Mouse (Mus musculus): Measurements from ENCODE around the gene Gm45234.

Gene Gm45234

DNA sequence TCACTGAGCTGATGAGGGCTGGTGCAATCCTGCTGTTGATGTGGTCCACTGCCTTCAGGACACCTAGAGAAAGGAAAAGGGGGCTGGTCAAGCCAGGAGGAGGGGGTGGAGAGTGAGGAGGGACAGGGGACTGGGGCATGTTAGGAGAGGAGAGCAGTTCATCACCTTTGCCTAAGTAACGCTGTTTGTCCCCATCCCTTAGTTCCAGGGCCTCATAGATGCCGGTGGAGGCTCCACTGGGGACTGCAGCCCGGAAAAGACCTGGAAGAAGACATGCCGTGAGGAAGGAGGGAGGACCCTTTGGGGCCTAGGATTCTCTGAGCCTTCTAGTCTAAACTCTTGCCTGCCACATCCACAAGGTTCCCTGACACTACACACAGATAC, 11.7 kb upstream of the Gm45234 start:
- ATAC-seq (ENCODE audit: low TSS enrichment) = no peak

DNA sequence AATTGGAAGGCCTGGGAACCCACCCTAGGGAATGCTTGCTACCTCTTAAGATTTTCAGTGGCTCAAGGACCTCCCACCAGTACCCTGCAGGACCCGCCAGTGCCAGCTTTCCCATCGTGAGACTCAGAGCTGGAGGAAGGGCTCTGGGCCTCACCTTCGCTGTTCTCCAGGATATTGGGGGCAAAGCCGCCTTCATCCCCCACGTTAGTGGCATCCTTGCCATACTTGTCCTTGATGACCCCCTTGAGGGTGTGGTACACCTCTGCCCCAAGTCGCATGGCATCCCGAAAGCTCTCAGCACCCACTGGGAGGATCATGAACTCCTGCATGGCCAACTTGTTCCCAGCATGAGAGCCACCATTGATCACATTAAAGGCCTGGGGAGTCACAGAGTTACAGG, 10.1 kb upstream of the Gm45234 start:
- no peak for ATAC-seq (ENCODE audit: low TSS enrichment)

DNA sequence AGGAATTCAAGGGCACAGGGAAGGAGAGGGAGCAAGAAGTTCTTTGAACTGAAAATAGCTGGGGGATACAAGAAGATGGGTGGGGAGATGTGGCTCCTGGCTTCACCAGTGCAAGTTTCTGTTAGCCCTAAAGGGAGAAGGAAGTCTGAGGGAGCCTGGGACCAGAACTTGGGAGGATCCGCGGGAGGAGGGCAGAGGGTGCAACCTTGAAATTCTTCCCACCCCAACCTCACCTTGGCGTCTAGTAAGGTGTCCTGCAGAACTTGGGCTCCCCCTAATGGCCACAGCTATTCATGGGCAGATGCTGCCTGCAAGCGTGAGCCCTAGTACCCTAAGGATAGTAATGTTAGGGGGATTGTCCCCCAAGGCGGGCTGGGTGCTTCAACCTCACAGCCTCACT, 3.4 kb upstream of the Gm45234 start:
- ATAC-seq (ENCODE audit: low TSS enrichment) = peak; percentile 53

DNA sequence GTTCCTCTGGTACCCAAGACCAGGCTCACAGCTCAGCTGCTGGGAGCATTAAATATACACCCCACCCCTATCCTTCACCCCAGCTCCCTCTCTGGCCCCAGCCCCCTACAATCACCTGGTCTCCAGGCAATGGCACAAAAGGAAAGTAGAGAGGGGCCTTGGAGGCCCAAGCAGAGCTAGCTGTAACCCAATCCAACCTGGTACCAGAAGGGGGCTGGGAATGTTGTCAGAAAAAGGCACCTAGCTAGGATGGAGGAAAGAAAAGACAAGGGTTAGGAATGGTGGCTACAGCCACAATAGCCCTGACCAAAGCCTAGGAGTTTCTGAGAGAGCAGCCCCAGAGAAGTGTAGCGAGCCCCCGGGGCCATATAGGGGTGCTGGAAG, 3.0 kb upstream of the Gm45234 start:
- ATAC-seq (ENCODE audit: low TSS enrichment) = no peak

DNA sequence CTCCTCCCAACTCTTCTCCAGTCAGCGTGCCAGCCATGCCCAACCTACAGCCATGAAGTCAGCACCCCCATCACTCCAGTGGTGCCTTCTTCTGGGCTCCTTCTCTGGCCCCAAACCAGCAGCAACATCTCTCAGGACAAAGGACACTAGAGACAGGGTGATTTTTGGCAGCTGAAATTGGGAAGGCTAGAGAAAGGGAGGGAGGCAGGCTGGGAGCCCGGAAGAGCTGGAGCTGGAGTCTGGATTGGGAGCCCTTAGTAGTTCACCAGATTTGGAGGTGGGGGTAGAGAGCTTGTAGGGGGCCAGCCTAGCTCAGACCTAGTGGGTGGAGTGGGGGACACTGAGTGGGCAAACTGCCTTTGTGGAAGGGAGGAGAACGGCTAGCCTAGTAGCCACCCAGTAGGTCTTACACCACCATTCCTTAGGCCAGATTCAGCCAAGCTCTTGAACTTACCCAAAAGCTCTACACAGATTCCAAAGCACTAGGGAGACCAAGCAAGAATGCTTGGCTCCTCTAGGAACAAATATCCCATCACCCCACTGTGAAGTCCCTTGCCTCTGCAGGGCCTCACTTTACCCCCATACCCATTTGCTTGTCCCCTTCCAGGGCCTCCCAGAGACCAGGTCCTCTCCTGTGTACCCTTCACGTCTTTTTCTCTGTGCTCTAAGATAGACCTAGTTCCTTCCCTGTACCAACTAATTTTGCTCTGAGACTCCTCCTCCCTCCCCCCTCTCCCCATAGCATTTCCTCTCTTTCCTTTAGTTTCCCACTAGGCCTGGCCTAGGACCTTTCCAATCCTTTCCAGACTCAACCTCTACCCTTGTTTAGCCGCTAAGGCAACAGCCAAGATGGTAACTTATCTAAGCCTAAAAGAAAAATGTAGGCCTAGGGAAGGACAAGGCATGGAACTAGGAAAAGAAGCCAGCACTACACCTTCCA, 2.4 kb upstream of the Gm45234 start:
- peak; percentile 42 for ATAC-seq (ENCODE audit: low TSS enrichment)

DNA sequence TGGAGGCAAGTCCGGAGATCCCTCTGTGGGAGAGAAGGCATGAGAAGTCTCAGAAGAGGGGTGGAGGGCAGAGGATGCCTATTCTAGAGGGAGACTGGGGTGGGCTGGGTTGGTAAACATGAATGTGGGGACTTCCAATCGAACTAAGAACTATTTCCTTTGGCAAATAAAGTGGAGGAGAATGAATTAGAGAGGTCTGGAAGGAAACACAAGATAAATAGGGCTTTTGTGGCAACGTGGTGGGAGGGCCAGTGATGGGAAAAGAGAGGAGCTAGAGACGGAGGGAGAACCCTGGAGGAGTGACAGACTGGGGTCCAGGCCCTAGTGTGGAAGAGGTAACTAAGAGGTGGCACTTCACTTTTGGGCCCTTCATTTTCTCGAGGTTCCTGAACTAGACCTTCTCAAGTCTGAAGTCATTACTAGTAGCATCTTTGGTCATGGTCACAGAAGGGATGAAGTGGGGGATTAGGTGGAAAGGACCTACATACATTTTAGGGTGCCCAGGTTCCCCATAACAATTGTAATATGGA, 1.6 kb upstream of the Gm45234 start:
- no peak for ATAC-seq (ENCODE audit: low TSS enrichment)

DNA sequence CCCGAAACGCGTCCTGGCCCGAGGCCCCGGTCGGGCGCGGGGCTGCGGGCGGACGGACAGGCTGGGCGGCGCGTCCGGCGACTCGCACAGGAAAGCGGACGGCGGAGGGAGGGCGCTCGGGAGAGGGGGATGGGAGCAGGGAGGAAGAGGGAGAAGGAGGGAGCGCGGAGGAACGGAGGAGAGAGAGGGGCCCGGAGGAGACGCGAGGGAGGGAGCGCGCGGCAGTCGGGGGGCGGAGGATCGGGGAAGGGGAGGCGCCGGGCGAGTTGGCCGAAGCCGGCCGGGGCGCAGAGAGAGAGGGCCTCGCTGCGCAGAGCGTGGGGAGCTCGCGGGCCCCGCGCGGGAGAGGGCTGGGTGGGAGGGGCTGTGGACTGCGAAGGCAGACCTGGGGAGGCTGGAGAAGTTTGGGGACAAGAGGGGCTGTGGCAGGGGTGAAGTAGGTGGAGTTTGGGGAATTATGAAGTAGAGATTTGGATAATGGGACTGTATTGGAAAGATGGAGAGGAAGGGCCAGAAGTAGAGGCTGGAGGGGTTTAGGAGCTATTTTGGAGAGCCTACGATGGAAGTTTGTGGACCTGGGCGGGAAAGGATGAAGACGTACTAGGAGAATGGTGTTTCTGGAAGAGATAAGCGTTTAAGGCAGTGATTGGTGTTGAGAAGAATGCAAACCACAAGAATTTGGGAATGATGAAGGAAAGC, 980 bp upstream of the Gm45234 start:
- peak; percentile 32 for ATAC-seq (ENCODE audit: low TSS enrichment)

DNA sequence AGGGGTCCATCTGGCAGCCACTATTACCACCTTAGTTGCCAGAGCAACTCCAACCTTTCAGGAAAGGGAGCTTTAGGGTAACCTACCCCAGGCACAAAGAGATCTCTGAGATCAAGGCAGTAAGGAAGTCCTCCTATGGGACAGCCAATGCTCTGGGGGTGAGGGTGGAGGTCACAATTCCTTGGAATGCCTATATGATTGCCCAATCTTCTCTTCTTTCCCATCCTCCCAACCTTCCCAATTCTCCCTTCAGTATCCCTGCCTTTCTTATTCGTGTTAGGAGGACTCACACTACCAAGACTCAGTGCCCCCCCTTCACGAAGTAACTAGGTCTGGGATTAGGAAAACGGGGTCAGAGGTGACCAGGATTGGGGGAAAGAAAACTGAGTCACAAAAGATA, 515 bp downstream of the Gm45234 start:
- ATAC-seq (ENCODE audit: low TSS enrichment) = no peak

DNA sequence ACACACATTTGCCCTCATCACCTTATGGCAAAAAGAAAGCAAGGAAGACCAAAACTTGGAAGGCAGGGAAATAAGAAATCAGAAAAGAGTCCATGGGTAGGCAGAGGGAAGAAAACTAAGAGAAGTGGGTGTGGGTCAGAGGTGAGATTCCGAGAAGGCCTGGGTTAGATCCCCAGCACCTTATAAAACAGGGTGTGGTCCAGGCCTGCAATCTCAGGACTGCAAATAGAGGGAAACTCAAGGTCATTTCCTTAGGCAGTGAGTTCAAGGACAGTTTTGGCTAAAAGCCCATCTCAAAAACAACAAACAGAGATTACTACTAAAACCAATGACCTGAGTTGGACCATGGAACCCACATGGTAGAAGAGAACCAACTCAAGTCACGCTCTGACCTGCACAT, 2.0 kb downstream of the Gm45234 start:
- ATAC-seq (ENCODE audit: low TSS enrichment) = no peak

DNA sequence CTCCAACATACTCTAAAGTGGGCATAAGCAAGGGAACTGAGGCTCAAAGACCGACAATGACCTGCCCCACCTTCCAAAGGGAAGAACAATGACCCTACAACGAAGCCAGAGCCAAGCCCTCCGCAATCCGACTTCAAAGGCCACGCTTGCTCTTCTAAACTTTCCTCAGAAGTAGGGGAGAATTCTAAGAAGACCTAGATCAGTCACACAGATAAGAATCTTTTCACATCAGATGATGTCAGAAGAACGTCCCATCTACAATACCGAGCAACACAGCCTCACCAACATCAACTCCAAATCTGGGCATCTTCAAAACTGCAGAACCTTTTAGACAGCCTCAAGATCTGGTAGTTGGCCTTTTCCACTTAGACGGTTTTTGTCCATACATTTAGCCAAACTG, 5.4 kb downstream of the Gm45234 start:
- no peak for ATAC-seq (ENCODE audit: low TSS enrichment)

DNA sequence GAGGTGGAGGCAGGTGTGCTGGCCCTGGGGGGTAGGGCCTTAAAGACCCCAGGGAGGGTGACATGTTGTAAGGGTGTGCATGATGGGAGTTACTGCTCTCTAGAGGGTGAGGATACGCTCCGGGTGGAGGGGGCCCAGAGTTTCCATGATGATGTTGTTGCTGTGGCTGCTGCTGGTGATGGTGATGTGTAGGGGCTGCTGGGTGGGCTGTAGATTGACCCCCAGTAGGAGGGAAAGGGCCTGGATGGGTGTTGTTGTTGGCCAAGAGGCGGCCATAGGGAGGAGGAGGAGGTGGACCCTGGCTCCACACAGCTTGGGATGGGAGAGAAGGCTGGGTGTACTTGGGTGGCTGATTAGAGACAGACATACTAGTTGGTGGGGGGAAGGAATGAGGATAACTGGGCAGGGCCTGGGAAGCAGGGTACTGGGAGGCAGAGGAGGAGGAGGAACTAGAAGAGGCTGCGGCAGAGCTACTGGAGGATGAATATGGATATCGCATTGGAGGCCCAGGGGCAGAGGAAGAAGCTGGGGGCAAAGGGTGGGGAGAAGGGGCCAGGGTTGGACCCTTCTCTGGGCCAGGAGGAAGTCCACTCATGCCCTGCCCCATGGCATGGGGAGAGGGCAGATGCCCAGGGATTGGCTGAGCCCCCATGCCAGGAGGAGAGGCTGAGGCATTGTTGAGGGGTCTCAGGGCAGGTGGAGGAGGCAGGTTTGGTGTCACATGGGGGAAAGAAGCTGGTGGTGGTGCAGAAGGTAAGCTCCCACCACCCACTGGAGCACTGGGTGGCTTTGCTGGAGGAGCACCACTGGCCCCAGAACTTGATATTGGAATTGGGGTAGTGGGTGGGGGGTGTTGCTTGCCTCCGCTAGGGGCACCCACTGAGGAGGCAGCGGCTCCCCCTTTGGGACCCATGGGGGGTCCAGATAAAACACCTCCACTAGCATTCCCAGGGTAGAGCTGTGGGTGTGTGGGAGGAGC, 8.9 kb downstream of the Gm45234 start:
- ATAC-seq (ENCODE audit: low TSS enrichment) = no peak

DNA sequence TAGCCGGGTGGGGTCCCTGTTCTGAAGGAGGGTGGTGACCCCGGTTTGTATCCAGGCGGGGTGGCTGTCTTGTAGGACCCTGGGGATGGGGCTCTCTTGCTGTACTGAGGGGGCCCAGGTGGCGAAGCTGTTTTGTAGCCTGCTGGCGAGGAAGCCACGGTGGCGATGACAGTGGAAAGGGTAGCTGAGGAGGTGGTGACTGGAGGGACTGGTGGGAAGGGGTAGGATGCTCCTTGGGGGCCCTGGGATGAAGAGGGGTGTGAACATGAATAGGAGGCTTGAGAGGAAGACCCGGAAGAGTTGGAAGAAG, 9.6 kb downstream of the Gm45234 start:
- ATAC-seq (ENCODE audit: low TSS enrichment) = 0 out of 2 replicates have a peak, but pooled peaks have one; percentile 0

DNA sequence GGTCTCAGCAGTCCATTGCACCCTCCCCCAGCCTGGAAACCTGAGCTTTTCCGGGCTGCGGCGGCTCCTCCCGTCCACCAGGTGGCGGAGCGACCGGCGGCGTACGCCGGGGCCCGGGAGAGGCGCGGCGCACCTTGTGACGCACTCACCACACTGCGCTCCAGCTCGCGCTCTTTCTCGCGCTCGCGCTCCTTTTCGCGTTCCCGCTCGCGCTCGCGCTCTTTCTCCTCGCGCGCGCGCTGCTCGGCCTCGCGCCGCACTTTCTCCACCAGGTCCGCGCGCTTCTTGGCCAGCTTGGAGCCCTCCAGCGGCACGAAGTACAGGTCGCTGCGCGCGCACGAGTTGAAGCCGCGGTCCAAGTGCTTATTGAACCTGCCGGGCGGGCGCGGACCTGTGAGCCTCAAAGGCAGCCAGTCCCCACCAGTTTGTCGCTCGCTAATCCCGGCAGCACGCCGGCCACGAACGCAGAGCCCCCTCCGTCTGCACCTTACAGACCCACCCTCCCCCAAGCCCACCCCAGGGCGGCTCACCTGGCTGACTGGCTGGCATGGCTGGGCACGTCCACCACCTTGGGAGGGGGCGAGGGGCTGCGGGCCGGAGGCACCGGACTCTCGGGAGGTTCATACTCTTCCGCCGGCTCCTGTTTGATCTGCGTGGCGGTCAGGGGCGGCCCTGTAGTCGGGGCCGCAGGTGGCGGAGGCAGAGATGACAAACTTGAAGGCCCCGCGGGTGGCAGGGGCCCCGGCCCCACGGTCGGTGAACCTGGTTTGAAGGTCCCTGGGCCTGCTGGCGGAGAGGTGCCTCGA, 10.1 kb downstream of the Gm45234 start:
- ATAC-seq (ENCODE audit: low TSS enrichment) = peak; percentile 62

DNA sequence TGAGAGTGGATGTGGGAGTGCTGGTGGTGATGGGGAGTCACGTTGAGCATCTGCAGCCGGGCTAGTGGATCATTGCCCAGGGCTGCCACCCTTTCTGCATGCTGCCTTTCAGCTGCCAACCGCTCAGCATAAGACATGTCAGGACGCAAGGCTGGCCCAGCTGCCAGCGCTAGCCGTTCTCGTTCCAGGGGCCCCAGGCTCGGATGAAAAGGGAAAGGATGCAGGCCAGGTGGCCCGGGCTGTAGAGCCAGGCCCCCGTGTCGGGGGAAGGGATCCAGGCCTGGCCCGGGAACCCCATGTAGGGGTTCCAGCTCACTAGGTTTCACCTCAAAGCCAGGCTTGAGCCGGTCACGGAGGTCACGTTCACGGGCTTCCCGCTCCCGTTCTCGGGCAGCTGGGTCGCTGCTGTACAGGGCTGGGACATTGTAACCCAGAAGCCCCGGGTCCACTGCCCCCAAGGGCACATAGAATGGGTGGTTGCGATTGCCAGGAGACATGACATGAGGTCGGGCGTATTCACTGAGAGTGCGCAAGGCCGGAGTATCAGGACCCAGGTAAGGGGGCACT, 11.0 kb downstream of the Gm45234 start:
- ATAC-seq (ENCODE audit: low TSS enrichment) = no peak

DNA sequence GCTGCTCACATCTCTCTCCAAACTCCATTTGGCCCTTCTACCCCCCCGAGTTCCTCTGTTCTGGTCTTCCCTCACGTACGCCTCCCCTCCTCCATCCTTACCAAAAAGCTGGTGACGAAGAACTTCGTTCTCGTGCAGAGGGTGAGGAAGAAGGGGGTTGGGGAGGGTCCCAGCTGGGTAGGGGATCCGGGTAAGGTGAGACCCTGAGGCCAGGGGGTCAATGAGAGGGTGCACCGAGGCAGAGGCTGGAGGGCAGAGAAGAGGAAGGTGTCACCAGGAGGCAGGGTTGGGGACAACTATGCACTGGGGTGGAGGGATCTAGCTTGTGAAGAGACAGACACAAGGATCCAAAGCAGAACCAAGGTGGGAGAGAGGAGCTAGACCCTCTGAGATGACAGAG, 12.2 kb downstream of the Gm45234 start:
- no peak for ATAC-seq (ENCODE audit: low TSS enrichment)

DNA sequence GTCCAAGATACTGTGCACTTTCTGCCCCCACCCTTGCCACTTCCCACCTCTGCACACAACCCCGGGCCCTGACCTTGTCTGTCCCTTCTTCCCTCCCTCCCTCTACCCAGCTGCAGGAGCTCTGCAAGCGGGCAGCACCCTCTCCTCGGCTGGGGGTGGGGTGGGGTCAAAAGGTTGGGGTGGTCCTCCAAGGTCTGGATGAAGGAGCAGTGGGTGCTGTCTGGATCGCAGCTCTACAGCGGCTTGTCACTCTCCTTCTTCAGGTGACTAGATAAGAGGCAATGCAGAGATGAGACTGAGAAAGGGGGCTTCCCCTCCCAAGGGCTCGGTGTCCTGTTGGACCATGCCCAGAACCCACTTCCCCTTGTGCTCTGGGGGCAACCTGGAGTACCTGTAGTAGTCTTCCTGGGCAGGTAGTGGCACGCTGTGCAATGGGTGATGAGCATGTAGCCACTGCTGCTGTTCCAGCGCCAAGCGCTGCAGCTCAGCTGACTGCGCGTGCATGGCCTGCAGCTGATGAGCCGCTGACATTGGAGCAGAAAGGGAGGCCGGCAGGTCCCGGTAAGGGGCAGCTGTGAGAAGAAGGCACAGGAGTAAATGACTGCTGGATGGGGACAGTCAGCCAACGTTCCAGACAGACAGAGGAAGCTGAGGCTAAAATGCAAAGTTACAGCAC, 12.8 kb downstream of the Gm45234 start:
- no peak for ATAC-seq (ENCODE audit: low TSS enrichment)

DNA sequence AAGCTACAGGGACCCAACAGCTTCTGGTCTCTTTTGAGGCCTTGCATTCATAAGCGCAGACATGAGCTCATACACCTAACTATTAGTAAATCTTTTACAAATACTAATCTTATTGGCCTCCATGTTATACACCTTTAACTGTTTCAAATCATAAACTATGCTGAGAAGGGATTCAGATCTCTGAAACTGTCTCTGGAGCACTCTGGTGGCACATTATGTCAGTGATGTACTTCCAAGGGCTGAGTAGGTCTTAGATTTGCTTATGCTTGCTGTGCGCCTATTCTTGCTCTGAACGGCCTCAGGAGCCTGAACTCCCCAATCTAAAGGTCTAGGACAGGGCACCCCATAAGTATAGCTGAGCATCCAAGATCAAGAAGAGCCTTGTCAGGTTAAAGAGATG, 14.0 kb downstream of the Gm45234 start:
- ATAC-seq (ENCODE audit: low TSS enrichment) = no peak

DNA sequence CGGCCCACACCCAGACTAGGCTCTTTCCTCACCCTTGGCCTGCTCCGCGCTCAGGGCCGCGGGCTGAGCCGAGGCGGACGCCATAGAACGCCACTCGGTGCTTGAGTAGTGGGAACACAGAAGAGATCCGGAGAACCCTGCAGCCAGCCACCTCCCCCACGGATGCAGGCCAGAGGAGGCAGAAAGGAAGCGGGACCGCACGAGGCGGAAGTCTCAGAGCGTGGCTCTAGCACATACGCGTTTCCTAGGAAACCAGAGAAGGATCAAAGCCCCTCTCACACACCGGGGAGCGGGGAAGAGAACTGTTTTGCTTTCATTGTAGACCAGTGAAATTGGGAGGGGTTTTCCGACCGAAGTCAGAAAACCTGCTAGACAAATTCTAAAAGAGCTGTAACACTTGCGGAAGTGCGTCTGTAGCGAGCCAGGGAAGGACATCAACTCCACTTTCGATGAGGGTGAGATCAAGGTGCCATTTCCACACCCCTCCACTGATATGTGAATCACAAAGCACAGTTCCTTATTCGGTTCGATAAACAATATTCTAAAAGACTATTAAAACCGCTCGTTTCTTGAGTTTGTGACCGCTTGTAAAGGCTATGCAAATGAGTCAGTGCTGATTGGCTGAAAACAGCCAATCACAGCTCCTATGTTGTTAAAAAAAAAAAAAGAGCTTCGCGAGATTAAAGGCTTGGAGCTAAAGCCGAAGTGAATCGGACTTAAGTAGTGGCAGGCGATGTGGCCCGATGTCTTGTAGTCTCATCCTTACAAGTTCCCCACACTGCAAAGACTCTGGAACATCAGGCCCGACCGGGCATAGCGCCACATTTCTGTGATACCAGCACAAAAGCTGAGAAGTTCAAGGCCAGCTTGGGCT, 14.7 kb downstream of the Gm45234 start, which contains the start of gene Grcc10:
TSS of gene Grcc10 (minus strand) at position 487 of the 874 bp plus-strand sequence.
- ATAC-seq (ENCODE audit: low TSS enrichment) = peak; percentile 62

Measured in frontal cortex, adult (tissue).